9 mouse cellular contexts compared by ENCODE assay signal in genomic region chr2:32574497-32574896, GRCm38 (mm10). TPM values are rescaled to one million over a fixed set of nuclear protein-coding genes. Genes with fewer than 3 reads are reported as not detected.
DNase-seq lines count a peak whose midpoint lies in the region; ATAC-seq and TF ChIP-seq lines count a peak whose summit lies in the region.
"Had no signal": no experiment of that assay in that cellular context is flagged by ENCODE, and none has a peak within 500 bp of the region (broad histone marks: within the 10 kb centered on the region; RNA-seq: fewer than 3 reads in every experiment).

TSS of gene Pip5kl1 (plus strand) at chr2:32574797.

- no peaks in the 10 kb centered on the region for H3K36me3 ChIP-seq in lung, postnatal 0 days (ENCODE audit: insufficient read depth, low read length)
- peaks cover 5% of the 10 kb centered on the region for H3K36me3 ChIP-seq in limb, embryonic 14.5 days (ENCODE audit: control insufficient read depth, insufficient read depth, low read length)
- H3K36me3 ChIP-seq in stomach, embryonic 15.5 days: peaks cover 6% of the 10 kb centered on the region; the same call in 1 of the 2 replicates

- H3K4me2 ChIP-seq in lung, postnatal 0 days (replicated peaks; ENCODE audit: low read depth, low read length): peak within 1 kb of the TSS; percentile 27
- H3K4me2 ChIP-seq in limb, embryonic 14.5 days (replicated peaks; ENCODE audit: low read depth, low read length, severe bottlenecking): peak within 1 kb of the TSS; percentile 96
- H3K4me2 ChIP-seq in stomach, embryonic 15.5 days: peak within 1 kb of the TSS; percentile 81

- H3K4me3 ChIP-seq in lung, postnatal 0 days (ENCODE audit: low read depth, low read length): no peak within 1 kb of the TSS
- peak within 1 kb of the TSS; percentile 48 for H3K4me3 ChIP-seq in limb, embryonic 14.5 days (replicated peaks; ENCODE audit: low read length)
- peak within 1 kb of the TSS; percentile 33 for H3K4me3 ChIP-seq in stomach, embryonic 15.5 days (replicated peaks)

- peaks cover 3% of the 10 kb centered on the region; the same call in 1 of the 2 replicates for H3K4me1 ChIP-seq in lung, postnatal 0 days (ENCODE audit: insufficient read depth, low read depth, low read length)
- H3K4me1 ChIP-seq in limb, embryonic 14.5 days (ENCODE audit: control insufficient read depth, insufficient read depth, low read length): peaks cover 14% of the 10 kb centered on the region
- H3K4me1 ChIP-seq in stomach, embryonic 15.5 days: peaks cover 24% of the 10 kb centered on the region

- 73% methylated on average over 6 of the region's 6 CpGs for WGBS in lung, postnatal 0 days
- 83% methylated on average over 6 of the region's 6 CpGs for WGBS in limb, embryonic 14.5 days
- 71% methylated on average over 6 of the region's 6 CpGs for whole genome bisulfite sequencing in stomach, embryonic 15.5 days

- DNase-seq in cerebellum, adult 11-12 months: peak; percentile 49
- no peak for DNase-seq in cerebellum, adult 18-20 months
- DNase-seq in lung, postnatal 0 days (ENCODE audit: low spot score): no peak
- DNase-seq in lung, postnatal 36 days: no peak
- DNase-seq in limb, embryonic 14.5 days (ENCODE audit: low spot score): no peak
- no peak for DNase-seq in left cerebral cortex, adult 18-20 months (ENCODE audit: low spot score in 2 of 2)
- no peak for DNase-seq in cerebellum, postnatal 4 days (ENCODE audit: low spot score in 2 of 2)

- no peak within 1 kb of the TSS for H3K9ac ChIP-seq in lung, postnatal 0 days (replicated peaks; ENCODE audit: low read depth)
- H3K9ac ChIP-seq in limb, embryonic 14.5 days (ENCODE audit: low read depth, low read length, severe bottlenecking): peak within 1 kb of the TSS; percentile 47
- H3K9ac ChIP-seq in stomach, embryonic 15.5 days: peak within 1 kb of the TSS; percentile 16; the same call in 1 of the 2 replicates

- ATAC-seq in lung, postnatal 0 days: no peak
- no peak for ATAC-seq in limb, embryonic 14.5 days (ENCODE audit: low FRiP score, low read depth)
- ATAC-seq in stomach, embryonic 15.5 days (ENCODE audit: insufficient read depth, low FRiP score, low read depth): no peak

- no peak for TF ChIP-seq POLR2A in limb, embryonic 14.5 days (IDR thresholded peaks at IDR 0.05; ENCODE audit: borderline replicate concordance, extremely low read depth, insufficient read depth, insufficient read length)

- 0 out of 2 replicates have a peak, but pooled peaks cover 5% of the 10 kb centered on the region for H3K27me3 ChIP-seq in lung, postnatal 0 days (replicated peaks; ENCODE audit: insufficient read depth, low read length)
- no peaks in the 10 kb centered on the region for H3K27me3 ChIP-seq in limb, embryonic 14.5 days (ENCODE audit: control insufficient read depth, insufficient read depth, low read length)
- H3K27me3 ChIP-seq in stomach, embryonic 15.5 days (replicated peaks): peaks cover 10% of the 10 kb centered on the region; the same call in 1 of the 2 replicates

- TF ChIP-seq CTCF in lung, postnatal 0 days (IDR thresholded peaks at IDR 0.05): no peak

- H3K9me3 ChIP-seq in lung, postnatal 0 days (ENCODE audit: low read length): no peaks in the 10 kb centered on the region
- no peaks in the 10 kb centered on the region for H3K9me3 ChIP-seq in limb, embryonic 14.5 days (ENCODE audit: control insufficient read depth, low read length)
- no peaks in the 10 kb centered on the region for H3K9me3 ChIP-seq in stomach, embryonic 15.5 days

- H3K27ac ChIP-seq in lung, postnatal 0 days (ENCODE audit: low read length): no peak within 1 kb of the TSS
- no peak within 1 kb of the TSS for H3K27ac ChIP-seq in limb, embryonic 14.5 days (replicated peaks; ENCODE audit: low read depth, low read length)
- no peak within 1 kb of the TSS for H3K27ac ChIP-seq in stomach, embryonic 15.5 days

- no peak for TF ChIP-seq EP300 in lung, postnatal 0 days (IDR thresholded peaks at IDR 0.05)

RNA-seq across cellular contexts. Expression of gene Pip5kl1, which starts in this region (rescaled TPM):
- polyA plus RNA-seq in lung, postnatal 0 days (2015; fragmentation: Nextera tagmentation; extraction: Ambion mirVana): not detected in 2 replicates
- polyA plus RNA-seq in limb, embryonic 14.5 days (2012; rRNA removed): 1.9 and 3.1 TPM in 2 replicates
- polyA plus RNA-seq in limb, embryonic 14.5 days (2014; fragmentation: Nextera tagmentation; extraction: Ambion mirVana): 0.43 and 1.3 TPM in 2 replicates
- 0.36 and 0.61 TPM in 2 replicates for polyA plus RNA-seq in stomach, embryonic 15.5 days (2015; fragmentation: Nextera tagmentation; extraction: Ambion mirVana)
- 10 to 100 TPM in 1 of 2 experiments, 1 to 10 TPM in 1; 8.6 to 10.3 TPM for total RNA-seq in left cerebral cortex, adult 18-20 months (2021)
- total RNA-seq: adrenal gland, postnatal 36 days had no signal

Comparison
In these comparisons a context has a peak if more than half of its experiments do, and no peak if none do; other contexts are left out.
1. H3K4me2 ChIP-seq: peak in every context shown above with its lines; median percentile 96 in limb, embryonic 14.5 days; 81 in stomach, embryonic 15.5 days; 27 in lung, postnatal 0 days.